Mouse (Mus musculus) lung, postnatal 0 days (tissue): Measurements from ENCODE around the gene Nudc.

Experiments
- CTCF ChIP-seq: IDR thresholded peaks from 2 replicates; pipeline ENCODE4 v1.5.1; 2016; ENCODE audit warnings: antibody characterized with exemption, mild to moderate bottlenecking
- EP300 ChIP-seq: IDR thresholded peaks from 2 replicates; pipeline ENCODE4 v1.6.1; 2016; ENCODE audit warnings: antibody characterized with exemption, mild to moderate bottlenecking, control low read depth

GRCm38 (mm10) chr4:133519369-133519665, 26.5 kb downstream of the Nudc start:
- no peak for TF ChIP-seq EP300
- no peak for TF ChIP-seq CTCF
